Mouse (Mus musculus) limb, embryonic 11.5 days (tissue): ENCODE data around the gene 0610009B22Rik. TPM values are rescaled to one million over a fixed set of nuclear protein-coding genes. Genes with fewer than 3 reads are reported as not detected.
"Not testable (repeated sequence)": the region's sequence is repeated elsewhere in the genome, so short reads cannot be mapped to it uniquely, and the experiment has no call there.

Experiments used
- ATAC-seq: fragments of 200-750 bp; cut with Nextera tagmentation; 2 replicates; pipeline ENCODE4 v1.8.0; 2017; ENCODE audit warnings: low read depth; ENCODE audit not compliant: insufficient number of reproducible peaks, low FRiP score, low TSS enrichment
- DNase-seq: peaks from one replicate; pipeline ENCODE4 v3.0.0-alpha.2; 2015; ENCODE audit warnings: low spot score
- H3K27ac ChIP-seq: fragments of 300-500 bp; sonication (generic); replicated peaks from 2 replicates; pipeline ENCODE4 v1.5.1; 2014; ENCODE audit warnings: low read depth, mild to moderate bottlenecking, low read length
- H3K27me3 ChIP-seq: fragments of 300-500 bp; sonication (generic); 2 replicates; pipeline ENCODE4 v1.6.1; 2014; ENCODE audit warnings: mild to moderate bottlenecking, low read length, mixed read lengths; ENCODE audit not compliant: control insufficient read depth, insufficient read depth
- H3K36me3 ChIP-seq: fragments of 300-500 bp; sonication (generic); 2 replicates; pipeline ENCODE4 v1.6.1; 2014; ENCODE audit warnings: mild to moderate bottlenecking, low read length, moderate library complexity, mixed read lengths; ENCODE audit not compliant: control insufficient read depth, insufficient read depth
- H3K4me1 ChIP-seq: fragments of 300-500 bp; sonication (generic); 2 replicates; pipeline ENCODE4 v1.6.1; 2014; ENCODE audit warnings: low read length, mixed read lengths; ENCODE audit not compliant: control insufficient read depth, insufficient read depth
- H3K4me2 ChIP-seq: fragments of 300-500 bp; sonication (generic); 2 replicates; pipeline ENCODE4 v1.6.1; 2014; ENCODE audit warnings: low read depth, mild to moderate bottlenecking, moderate library complexity; ENCODE audit not compliant: severe bottlenecking
- H3K4me3 ChIP-seq: fragments of 300-500 bp; sonication (generic); 2 replicates; pipeline ENCODE4 v1.5.1; 2014; ENCODE audit warnings: low read depth, low read length
- H3K9ac ChIP-seq: fragments of 300-500 bp; sonication (generic); 2 replicates; pipeline ENCODE4 v1.6.1; 2014; ENCODE audit warnings: mild to moderate bottlenecking, low read length
- H3K9me3 ChIP-seq: fragments of 300-500 bp; sonication (generic); 2 replicates; pipeline ENCODE4 v1.6.1; 2016; ENCODE audit warnings: low read length; ENCODE audit not compliant: control insufficient read depth
- WGBS: fragments of 180-500 bp; shearing (Covaris S2); extraction: QIAGEN DNeasy Blood & Tissue Kit; methylation state at CpG from one replicate; pipeline ENCODE4 v1.1.7; 2014; 5-methylcytosine and 5-hydroxymethylcytosine counted together
- polyA plus RNA-seq: library from polyadenylated mRNA; unstranded; fragments of >200 nt; fragmentation: Nextera tagmentation; extraction: Ambion mirVana; gene quantifications from 2 replicates; pipeline ENCODE4 v1.2.1, GENCODE M21; 2014

The 0610009B22Rik gene
- 89.1 and 95.4 TPM in 2 replicates for polyA plus RNA-seq

DNA sequence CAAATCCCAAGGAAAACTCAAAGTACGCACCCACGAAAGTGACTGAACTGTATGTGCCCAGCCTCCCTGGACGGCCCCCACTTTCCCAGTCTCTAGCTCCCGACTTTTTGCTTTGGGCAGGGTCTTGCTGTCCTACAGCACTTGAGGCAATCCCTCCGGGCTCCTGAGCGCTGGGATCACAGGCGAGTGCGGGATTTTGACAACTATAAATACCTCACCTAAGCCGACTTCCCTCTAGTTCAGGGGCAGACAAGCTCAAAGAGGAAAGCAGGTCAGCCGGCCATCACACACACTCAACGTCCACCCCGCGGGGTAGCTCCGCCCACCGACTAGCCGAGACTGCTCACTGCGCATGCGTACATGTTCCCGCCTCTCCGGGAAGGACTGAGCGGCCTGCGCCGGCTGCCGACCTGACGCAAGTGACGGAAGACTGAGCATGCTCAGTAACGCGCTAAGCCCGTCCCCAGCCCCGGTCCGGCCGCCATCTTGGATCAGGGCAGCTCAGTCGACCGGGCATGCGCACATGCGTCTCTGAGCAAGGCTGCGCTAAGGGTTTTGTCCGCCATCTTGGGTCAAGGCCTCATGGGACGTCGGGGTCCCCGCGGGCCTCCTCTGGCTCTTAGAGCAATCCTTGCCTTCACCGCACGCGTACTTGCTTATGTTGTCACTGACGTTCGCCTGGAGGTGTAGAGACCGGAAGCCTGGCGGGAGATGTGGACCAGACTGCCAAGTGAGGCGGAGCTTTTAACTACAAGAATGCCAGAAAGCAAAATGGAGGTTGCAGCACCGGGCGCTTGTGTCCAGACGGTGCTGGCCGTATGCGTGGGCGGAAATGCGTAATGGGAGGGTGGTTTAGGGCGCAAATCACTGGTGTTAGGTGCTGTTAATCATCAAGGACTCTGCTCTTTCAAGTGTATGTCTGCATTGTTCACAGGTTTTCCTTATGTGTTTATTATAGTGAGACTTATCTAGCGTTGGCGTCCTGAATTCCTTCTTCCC, at the start of gene 0610009B22Rik:
Gene 0610009B22Rik, minus strand, starts transcription at position 545 of the 999 bp plus-strand sequence.
- Histone ChIP-seq H3K36me3 (no peaks in the 10 kb centered on the region), H3K4me2 (peak within 1 kb of the TSS; percentile 64), H3K4me1 (peaks cover 6% of the 10 kb centered on the region; the same call in 1 of the 2 replicates), H3K27ac (peak within 1 kb of the TSS; percentile 95), H3K9ac (peak within 1 kb of the TSS; percentile 85), H3K4me3 (peak within 1 kb of the TSS; percentile 73), H3K27me3 (no peaks in the 10 kb centered on the region), H3K9me3 (no peaks in the 10 kb centered on the region)
- under 1% methylated on average over 60 of the region's 60 CpGs for WGBS
- DNase-seq: peak; percentile 100
- peak; percentile 99 for ATAC-seq

DNA sequence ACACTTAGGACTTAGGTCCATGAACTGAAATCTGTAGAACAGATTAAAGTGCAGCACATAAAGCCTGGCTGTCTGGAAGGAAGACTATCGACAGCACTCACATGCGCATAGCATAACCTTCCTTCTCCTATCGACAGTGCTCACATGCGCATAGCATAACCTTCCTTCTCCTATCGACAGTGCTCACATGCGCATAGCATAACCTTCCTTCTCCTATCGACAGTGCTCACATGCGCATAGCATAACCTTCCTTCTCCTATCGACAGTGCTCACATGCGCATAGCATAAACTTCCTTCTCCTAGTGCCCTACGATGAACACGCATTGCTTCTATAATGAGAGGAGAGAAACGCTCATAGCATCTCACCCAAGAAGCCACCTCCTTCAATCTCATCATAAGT, 45.5 kb upstream of the 0610009B22Rik start:
- H3K9me3 ChIP-seq, DNase-seq, H3K27ac ChIP-seq, H3K27me3 ChIP-seq, H3K4me1 ChIP-seq, H3K4me2 ChIP-seq, H3K4me3 ChIP-seq, ATAC-seq, H3K36me3 ChIP-seq, H3K9ac ChIP-seq: not testable (repeated sequence)
- 96% methylated on average over 12 of the region's 13 CpGs for WGBS

DNA sequence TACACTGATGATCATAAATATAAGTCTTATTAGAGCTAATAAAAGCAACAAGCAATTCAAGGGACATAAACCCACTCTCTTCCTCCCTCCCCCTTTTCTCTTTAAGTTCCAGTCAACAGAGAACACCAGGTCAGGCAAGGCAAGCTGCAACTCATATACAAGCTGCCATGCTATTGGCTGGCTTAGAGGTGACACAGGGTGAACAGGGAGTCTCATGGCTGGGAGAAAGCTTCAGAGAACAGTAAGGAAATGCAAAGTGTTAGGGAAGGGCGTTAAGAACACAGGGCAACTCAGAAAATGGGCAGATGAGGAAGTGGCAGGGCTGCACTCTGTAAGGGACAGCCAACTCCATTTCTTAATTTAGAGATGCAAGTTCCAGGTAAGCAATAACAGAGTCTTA, 44.2 kb upstream of the 0610009B22Rik start:
- H3K4me1 ChIP-seq: no peaks in the 10 kb centered on the region
- 69% methylated on average over 1 of the region's 1 CpGs for WGBS
- no peak overlapping the region for H3K9ac ChIP-seq

DNA sequence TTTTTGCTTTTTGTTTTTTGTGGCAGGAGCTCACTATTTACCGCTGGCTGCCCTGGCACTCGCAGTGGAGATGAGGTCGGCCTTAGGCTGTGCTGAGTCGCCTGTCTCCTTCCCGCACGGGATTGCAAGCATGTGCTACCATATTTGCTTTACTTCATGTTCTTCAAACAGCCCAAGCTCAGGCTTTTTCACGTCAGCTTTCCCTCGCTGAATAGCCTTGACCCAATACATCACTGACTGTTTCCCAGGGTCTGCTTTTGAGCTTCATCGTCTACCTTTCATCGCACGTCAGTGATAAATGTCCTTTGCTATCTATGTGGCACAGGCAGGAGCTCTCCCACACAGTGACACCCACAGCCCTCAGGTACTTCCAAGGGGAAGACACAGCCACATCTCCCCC, 32.4 kb upstream of the 0610009B22Rik start:
- Histone ChIP-seq H3K4me3 (no peak overlapping the region), H3K27me3 (no peaks in the 10 kb centered on the region), H3K9me3 (no peaks in the 10 kb centered on the region), H3K4me2 (no peak overlapping the region), H3K4me1 (no peaks in the 10 kb centered on the region), H3K36me3 (peaks cover 7% of the 10 kb centered on the region), H3K9ac (no peak overlapping the region), H3K27ac (no peak overlapping the region)
- DNase-seq: no peak
- 95% methylated on average over 11 of the region's 11 CpGs for WGBS
- ATAC-seq: no peak

More for the DNA sequence above, 44.2 kb upstream of the 0610009B22Rik start:
- Histone ChIP-seq H3K4me3 (no peak overlapping the region), H3K36me3 (0 out of 2 replicates have a peak, but pooled peaks cover 3% of the 10 kb centered on the region), H3K27ac (no peak overlapping the region), H3K4me2 (no peak overlapping the region), H3K27me3 (no peaks in the 10 kb centered on the region), H3K9me3 (no peaks in the 10 kb centered on the region)
- no peak for ATAC-seq
- no peak for DNase-seq

DNA sequence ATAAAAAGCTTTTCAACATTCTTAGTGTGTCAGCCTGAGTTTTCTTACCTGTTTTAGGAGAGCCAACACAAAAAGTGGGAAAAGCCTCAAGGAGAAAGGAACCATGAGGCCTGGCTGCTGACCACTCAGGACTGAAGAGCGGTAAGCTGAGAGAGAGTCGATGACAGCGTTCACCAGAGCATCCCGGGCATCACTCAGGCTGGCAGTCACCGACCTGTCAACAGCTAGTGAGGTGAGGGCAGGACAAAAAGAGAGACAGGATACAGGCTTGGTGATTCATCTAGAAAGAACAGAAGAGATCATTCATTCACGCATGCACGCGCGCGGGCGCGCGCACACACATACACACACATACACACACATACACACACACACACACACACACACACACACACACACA, 18.4 kb upstream of the 0610009B22Rik start:
- Histone ChIP-seq H3K4me2 (no peak overlapping the region), H3K27me3 (no peaks in the 10 kb centered on the region), H3K9ac (no peak overlapping the region), H3K4me3 (no peak overlapping the region), H3K4me1 (no peaks in the 10 kb centered on the region), H3K9me3 (no peaks in the 10 kb centered on the region), H3K27ac (no peak overlapping the region), H3K36me3 (peaks cover 9% of the 10 kb centered on the region)
- ATAC-seq (no peak), DNase-seq (no peak)
- 91% methylated on average over 10 of the region's 13 CpGs for WGBS

DNA sequence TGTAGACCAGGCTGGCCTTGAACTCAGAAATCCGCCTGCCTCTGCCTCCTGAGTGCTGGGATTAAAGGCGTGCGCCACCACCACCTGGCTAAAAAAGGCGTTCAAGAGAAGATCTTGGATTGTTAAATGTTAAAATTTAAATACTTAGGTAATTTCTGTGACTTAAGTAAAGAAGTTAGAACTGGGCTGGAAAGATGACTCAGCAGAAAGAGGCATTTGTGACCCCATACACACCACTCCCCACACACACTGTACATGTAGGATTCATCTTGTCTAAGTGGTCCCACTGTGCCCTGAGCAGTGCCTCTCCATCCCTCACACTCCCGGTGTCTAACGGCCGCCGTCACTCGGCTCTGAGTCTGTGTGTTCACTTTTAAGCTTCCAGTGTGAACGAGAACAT, 17.8 kb upstream of the 0610009B22Rik start:
- ATAC-seq: no peak
- 92% methylated on average over 10 of the region's 10 CpGs for WGBS
- no peak for DNase-seq
- H3K27ac ChIP-seq: no peak overlapping the region
- H3K36me3 ChIP-seq: peaks cover 7% of the 10 kb centered on the region
- H3K9ac ChIP-seq: no peak overlapping the region
- H3K4me2 ChIP-seq: no peak overlapping the region
- no peaks in the 10 kb centered on the region for H3K9me3 ChIP-seq
- no peak overlapping the region for H3K4me3 ChIP-seq
- H3K27me3 ChIP-seq: no peaks in the 10 kb centered on the region
- no peaks in the 10 kb centered on the region for H3K4me1 ChIP-seq

DNA sequence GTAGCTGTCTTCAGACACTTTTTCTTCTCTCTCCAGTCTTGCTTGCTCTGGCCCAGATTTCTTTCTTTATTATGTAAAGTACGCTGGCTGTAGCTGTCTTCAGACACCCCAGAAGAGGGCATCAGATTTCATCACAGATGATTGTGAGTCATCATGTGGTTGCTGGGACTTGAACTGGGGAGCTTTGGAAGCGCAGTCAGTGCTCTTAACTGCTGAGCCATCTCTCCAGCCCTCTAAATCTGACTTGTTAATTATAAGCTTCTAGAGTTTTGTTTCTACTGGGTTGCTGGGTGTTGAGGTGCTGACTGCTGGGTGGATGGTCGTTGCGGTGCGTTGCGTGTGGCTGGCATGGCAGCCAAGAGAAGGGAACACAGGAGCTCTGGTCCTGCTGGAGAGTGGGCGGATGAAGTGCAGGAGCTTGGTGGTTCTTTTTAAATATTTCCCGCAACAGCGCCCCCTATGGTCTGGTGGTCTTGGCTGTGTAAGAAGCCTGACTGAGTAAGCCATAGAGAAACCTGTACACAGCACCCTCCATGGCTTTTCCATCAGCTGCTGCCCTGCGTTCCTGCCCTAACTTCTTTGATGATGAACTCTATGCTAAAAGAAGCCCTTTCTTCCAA, 14.8 kb upstream of the 0610009B22Rik start:
- no peaks in the 10 kb centered on the region for H3K4me1 ChIP-seq
- H3K4me3 ChIP-seq: no peak overlapping the region
- no peak for ATAC-seq
- 66% methylated on average over 10 of the region's 10 CpGs for WGBS
- H3K9ac ChIP-seq: no peak overlapping the region
- peaks cover 17% of the 10 kb centered on the region for H3K36me3 ChIP-seq
- H3K4me2 ChIP-seq: no peak overlapping the region
- H3K9me3 ChIP-seq: no peaks in the 10 kb centered on the region
- peak; percentile 48 for DNase-seq
- no peaks in the 10 kb centered on the region for H3K27me3 ChIP-seq
- no peak overlapping the region for H3K27ac ChIP-seq

DNA sequence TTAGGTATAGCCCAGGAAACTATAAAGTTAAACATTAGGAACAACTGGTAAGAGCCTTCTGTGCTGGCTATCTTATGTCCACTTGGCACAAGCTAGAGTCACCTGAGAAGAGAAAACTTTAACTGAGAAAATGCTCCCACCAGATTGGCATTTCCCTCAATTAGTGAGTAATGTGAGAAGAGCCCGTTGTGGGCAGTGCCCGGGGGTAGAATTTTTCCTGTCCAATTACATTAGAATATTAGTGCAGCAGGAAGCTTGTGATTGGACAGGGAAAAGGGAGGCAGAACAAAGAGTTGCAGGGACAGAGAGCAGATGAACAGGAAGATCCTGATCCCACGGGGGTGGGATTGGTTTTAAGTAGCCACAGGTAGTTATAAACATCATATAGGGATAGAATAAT, 14.2 kb upstream of the 0610009B22Rik start:
- H3K27ac ChIP-seq: no peak overlapping the region
- 67% methylated on average over 3 of the region's 3 CpGs for WGBS
- no peak for ATAC-seq

More for the DNA sequence above, 14.2 kb upstream of the 0610009B22Rik start:
- no peaks in the 10 kb centered on the region for H3K9me3 ChIP-seq
- H3K27me3 ChIP-seq: no peaks in the 10 kb centered on the region
- no peak overlapping the region for H3K4me3 ChIP-seq
- H3K36me3 ChIP-seq: peaks cover 18% of the 10 kb centered on the region
- no peak overlapping the region for H3K9ac ChIP-seq
- H3K4me1 ChIP-seq: no peaks in the 10 kb centered on the region
- H3K4me2 ChIP-seq: no peak overlapping the region
- DNase-seq: no peak
